Mouse (Mus musculus) embryonic facial prominence, embryonic 10.5 days (tissue): Measurements from ENCODE around the gene Piezo1. TPM values are rescaled to one million over a fixed set of nuclear protein-coding genes. Genes with fewer than 3 reads are reported as not detected.

Experiments
- DNase-seq: peaks from one replicate; pipeline ENCODE4 v3.0.0-alpha.2; 2017; ENCODE audit warnings: low spot score
- H3K27ac ChIP-seq: fragments of 300-500 bp; sonication (generic); replicated peaks from 2 replicates; pipeline ENCODE4 v1.5.1; 2016; ENCODE audit warnings: mild to moderate bottlenecking
- H3K27me3 ChIP-seq: fragments of 300-500 bp; sonication (generic); replicated peaks from 2 replicates; pipeline ENCODE4 v1.6.1; 2016; ENCODE audit warnings: low read depth, mild to moderate bottlenecking; ENCODE audit not compliant: poor library complexity, severe bottlenecking
- H3K36me3 ChIP-seq: fragments of 300-500 bp; sonication (generic); replicated peaks from 2 replicates; pipeline ENCODE4 v1.6.1; 2016; ENCODE audit warnings: mild to moderate bottlenecking, moderate library complexity
- H3K4me1 ChIP-seq: fragments of 300-500 bp; sonication (generic); 2 replicates; pipeline ENCODE4 v1.6.1; 2016
- H3K4me3 ChIP-seq: fragments of 300-500 bp; sonication (generic); 2 replicates; pipeline ENCODE4 v1.5.1; 2016; ENCODE audit warnings: mild to moderate bottlenecking, moderate library complexity
- H3K9me3 ChIP-seq: fragments of 300-500 bp; sonication (generic); 2 replicates; pipeline ENCODE4 v1.6.1; 2016; ENCODE audit warnings: mild to moderate bottlenecking
- WGBS: fragments of 180-500 bp; shearing (Covaris S2); methylation state at CpG from one replicate; pipeline ENCODE4 v1.1.7; 2016; 5-methylcytosine and 5-hydroxymethylcytosine counted together
- microRNA-seq: library from miRNA; unstranded; fragments of <30 nt; microRNA quantifications from one replicate; pipeline ENCODE4, GENCODE M21; 2017
- polyA plus RNA-seq: library from polyadenylated mRNA; unstranded; fragments of >200 nt; fragmentation: Nextera tagmentation; extraction: Ambion mirVana; gene quantifications from 2 replicates; pipeline ENCODE4 v1.2.1, GENCODE M21; 2016

The Piezo1 gene
- polyA plus RNA-seq, 1 experiment from 2014 or later = 9.0 TPM

GRCm38 (mm10) chr8:122436586-122437125 is 114.5 kb downstream of the Piezo1 start:
- H3K9me3 ChIP-seq = peaks cover 4% of the 10 kb centered on the region; the same call in 1 of the 2 replicates
- H3K36me3 ChIP-seq = peaks cover 71% of the 10 kb centered on the region
- 89% methylated on average over 20 of the region's 20 CpGs for WGBS
- DNase-seq = no peak
- H3K27ac ChIP-seq = no peak overlapping the region
- no peak overlapping the region for H3K4me3 ChIP-seq
- peaks cover 26% of the 10 kb centered on the region for H3K4me1 ChIP-seq
- H3K27me3 ChIP-seq = peaks cover 6% of the 10 kb centered on the region; the same call in 1 of the 2 replicates

DNA sequence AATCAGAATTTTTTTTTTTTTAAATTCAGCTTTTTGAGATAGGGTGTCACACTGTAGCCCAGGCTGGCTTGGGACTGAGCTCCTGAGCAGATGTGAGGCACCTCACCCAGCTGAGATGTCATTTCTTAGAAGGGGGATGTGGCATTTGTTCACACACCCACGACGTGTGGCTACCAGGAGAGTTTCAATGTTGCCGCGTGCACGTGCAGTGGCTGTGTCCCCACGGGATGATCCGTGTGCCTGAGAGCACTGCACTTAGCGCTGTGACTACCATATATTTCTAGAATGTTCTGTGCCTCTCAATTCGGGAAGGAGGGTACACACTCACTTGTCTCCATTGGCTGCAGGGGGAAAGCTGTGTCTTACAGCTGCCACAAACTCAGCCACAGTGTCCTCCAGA is 115.0 kb downstream of the Piezo1 start:
- Histone ChIP-seq H3K4me1 (peaks cover 28% of the 10 kb centered on the region), H3K36me3 (peaks cover 71% of the 10 kb centered on the region), H3K27ac (no peak overlapping the region), H3K9me3 (peaks cover 4% of the 10 kb centered on the region; the same call in 1 of the 2 replicates), H3K4me3 (no peak overlapping the region), H3K27me3 (peaks cover 7% of the 10 kb centered on the region; the same call in 1 of the 2 replicates)
- 97% methylated on average over 9 of the region's 9 CpGs for WGBS
- no peak for DNase-seq

GRCm38 (mm10) chr8:122435375-122435774 is 115.8 kb downstream of the Piezo1 start:
- Histone ChIP-seq H3K4me1 (peaks cover 28% of the 10 kb centered on the region), H3K27ac (no peak overlapping the region), H3K36me3 (peaks cover 71% of the 10 kb centered on the region), H3K9me3 (peaks cover 4% of the 10 kb centered on the region; the same call in 1 of the 2 replicates), H3K27me3 (peaks cover 7% of the 10 kb centered on the region; the same call in 1 of the 2 replicates), H3K4me3 (no peak overlapping the region)
- WGBS = 88% methylated on average over 6 of the region's 6 CpGs
- no peak for DNase-seq

GRCm38 (mm10) chr8:122433269-122433905 is 117.7 kb downstream of the Piezo1 start:
- WGBS = 68% methylated on average over 11 of the region's 11 CpGs
- H3K27ac ChIP-seq = no peak overlapping the region; the same call in 1 of the 2 replicates
- peaks cover 28% of the 10 kb centered on the region for H3K4me1 ChIP-seq
- H3K9me3 ChIP-seq = peaks cover 4% of the 10 kb centered on the region; the same call in 1 of the 2 replicates
- no peak for DNase-seq
- H3K36me3 ChIP-seq = peaks cover 53% of the 10 kb centered on the region
- H3K27me3 ChIP-seq = peaks cover 7% of the 10 kb centered on the region; the same call in 1 of the 2 replicates
- peak overlapping the region; percentile 61; the same call in 1 of the 2 replicates for H3K4me3 ChIP-seq

GRCm38 (mm10) chr8:122432443-122433268 is 118.5 kb downstream of the Piezo1 start, which contains the start of gene Cyba:
Gene Cyba, minus strand, starts transcription at chr8:122432930.
- DNase-seq = peak; percentile 70
- H3K4me1 ChIP-seq = peaks cover 20% of the 10 kb centered on the region
- peaks cover 7% of the 10 kb centered on the region; the same call in 1 of the 2 replicates for H3K27me3 ChIP-seq
- WGBS = 4% methylated on average over 45 of the region's 45 CpGs
- peak within 1 kb of the TSS; percentile 61 for H3K4me3 ChIP-seq
- H3K36me3 ChIP-seq = peaks cover 46% of the 10 kb centered on the region
- peaks cover 4% of the 10 kb centered on the region; the same call in 1 of the 2 replicates for H3K9me3 ChIP-seq
- peak within 1 kb of the TSS; percentile 74 for H3K27ac ChIP-seq

Small RNA genes within 50 kb of the gene (microRNA-seq; reads per million reads assigned to microRNA genes)
- not detected for gene Gm24366

Other genes starting within 250 kb of the Piezo1 start
- gene Trhr2, start 190.6 kb downstream of the Piezo1 start, polyA plus RNA-seq = not detected in 2 replicates
- gene Zc3h18, start 174.7 kb downstream of the Piezo1 start, polyA plus RNA-seq = 81.8 and 82.5 TPM in 2 replicates
- gene Il17c, start 129.3 kb downstream of the Piezo1 start, polyA plus RNA-seq = 0.29 TPM in 1 of 2 replicates, not detected in the other
- 60.2 and 62.6 TPM in 2 replicates for gene Cyba, start 118.4 kb downstream of the Piezo1 start, polyA plus RNA-seq
- gene Mvd, start 107.9 kb downstream of the Piezo1 start, polyA plus RNA-seq = 51.2 and 59.9 TPM in 2 replicates
- gene Snai3, start 90.6 kb downstream of the Piezo1 start, polyA plus RNA-seq = 0.57 and 0.67 TPM in 2 replicates
- 32.1 and 33.6 TPM in 2 replicates for gene Rnf166, start 75.3 kb downstream of the Piezo1 start, polyA plus RNA-seq
- gene Ctu2, start 75.2 kb downstream of the Piezo1 start, polyA plus RNA-seq = 69.9 and 72.9 TPM in 2 replicates
- 70.0 and 76.4 TPM in 2 replicates for gene Cdt1, start 16.7 kb upstream of the Piezo1 start, polyA plus RNA-seq
- 296 and 300 TPM in 2 replicates for gene Aprt, start 25.6 kb upstream of the Piezo1 start, polyA plus RNA-seq
- gene Galns, start 60.1 kb upstream of the Piezo1 start, polyA plus RNA-seq = 4.6 and 5.2 TPM in 2 replicates
- 49.6 and 54.9 TPM in 2 replicates for gene Trappc2l, start 60.3 kb upstream of the Piezo1 start, polyA plus RNA-seq
- 0.30 TPM in 1 of 2 replicates, not detected in the other for gene Pabpn1l, start 71.4 kb upstream of the Piezo1 start, polyA plus RNA-seq
- 1.7 and 2.3 TPM in 2 replicates for gene Cbfa2t3, start 147.8 kb upstream of the Piezo1 start, polyA plus RNA-seq
- 15.9 and 16.4 TPM in 2 replicates for gene Acsf3, start 224.2 kb upstream of the Piezo1 start, polyA plus RNA-seq